28 mouse cellular contexts compared by ENCODE assay signal in genomic region chr17:71665201-71665600, GRCm38 (mm10). TPM values are rescaled to one million over a fixed set of nuclear protein-coding genes. Genes with fewer than 3 reads are reported as not detected.
DNase-seq lines count a peak whose midpoint lies in the region; ATAC-seq and TF ChIP-seq lines count a peak whose summit lies in the region.
"Had no signal": no experiment of that assay in that cellular context is flagged by ENCODE, and none has a peak within 500 bp of the region (broad histone marks: within the 10 kb centered on the region; RNA-seq: fewer than 3 reads in every experiment).

No protein-coding gene starts in this region.

- H3K4me2 ChIP-seq in lung, postnatal 0 days (replicated peaks; ENCODE audit: low read depth, low read length) = no peak overlapping the region
- H3K4me2 ChIP-seq in liver, embryonic 12.5 days = no peak overlapping the region
- H3K4me2 ChIP-seq: embryonic facial prominence, embryonic 12.5 days; embryonic facial prominence, embryonic 15.5 days; forebrain, embryonic 12.5 days; heart, embryonic 12.5 days; heart, embryonic 15.5 days; hindbrain, embryonic 14.5 days had no signal

- no peak for TF ChIP-seq CTCF in lung, adult 2 months (IDR thresholded peaks at IDR 0.05; ENCODE audit: insufficient read depth, low read length)
- no peak for TF ChIP-seq CTCF in lung, postnatal 0 days (IDR thresholded peaks at IDR 0.05)

- peak; percentile 59 to 71 for DNase-seq in lung, adult 18-20 months
- DNase-seq in lung, postnatal 14 days = no peak
- peak; percentile 21 for DNase-seq in lung, adult 2 months
- DNase-seq in lung, postnatal 0 days (ENCODE audit: low spot score) = peak; percentile 59
- peak; percentile 78 for DNase-seq in lung, postnatal 36 days
- DNase-seq: adrenal gland, adult 2 months; adrenal gland, postnatal 14 days; cerebellum, adult 11 months; cerebellum, adult 2 months; cerebellum, adult 9-11 months; cerebellum, postnatal 25 days; gastrocnemius, postnatal 10 days; gastrocnemius, postnatal 36 days; heart, adult 18-20 months; heart, postnatal 10 days; heart, postnatal 4 days had no signal

- H3K4me3 ChIP-seq in lung, adult 2 months (replicated peaks; ENCODE audit: extremely low read depth, low read depth, low read length) = no peak overlapping the region
- no peak overlapping the region for H3K4me3 ChIP-seq in lung, postnatal 0 days (ENCODE audit: low read depth, low read length)
- no peak overlapping the region for H3K4me3 ChIP-seq in liver, embryonic 12.5 days
- H3K4me3 ChIP-seq: embryonic facial prominence, embryonic 12.5 days; embryonic facial prominence, embryonic 15.5 days; forebrain, embryonic 12.5 days; heart, embryonic 12.5 days; heart, embryonic 15.5 days had no signal

- no peak for TF ChIP-seq EP300 in lung, postnatal 0 days (IDR thresholded peaks at IDR 0.05)

- no peak overlapping the region for H3K9ac ChIP-seq in lung, postnatal 0 days (replicated peaks; ENCODE audit: low read depth)
- H3K9ac ChIP-seq in liver, embryonic 12.5 days = no peak overlapping the region
- H3K9ac ChIP-seq: embryonic facial prominence, embryonic 12.5 days; embryonic facial prominence, embryonic 15.5 days; forebrain, embryonic 12.5 days; heart, embryonic 12.5 days; heart, embryonic 15.5 days; hindbrain, embryonic 14.5 days had no signal

- WGBS in lung, adult 2 months = 72% methylated on average over 4 of the region's 4 CpGs
- WGBS in lung, postnatal 0 days = 61% methylated on average over 4 of the region's 4 CpGs
- WGBS in liver, embryonic 12.5 days (ENCODE audit: insufficient replicate concordance) = 64% methylated on average over 4 of the region's 4 CpGs

- no peak for TF ChIP-seq POLR2A in lung, adult 2 months (IDR thresholded peaks at IDR 0.05; ENCODE audit: borderline replicate concordance, extremely low read depth, low read depth, low read length)

- ATAC-seq in lung, postnatal 0 days = peak; percentile 52
- ATAC-seq in liver, embryonic 12.5 days = no peak
- ATAC-seq: CD4-positive, CD25-positive, alpha-beta regulatory T cell, adult 4 months; forebrain, embryonic 16.5 days; hindbrain, postnatal 0 days had no signal

- no peaks in the 10 kb centered on the region for H3K9me3 ChIP-seq in lung, postnatal 0 days (ENCODE audit: low read length)
- H3K9me3 ChIP-seq in liver, embryonic 12.5 days (replicated peaks) = no peaks in the 10 kb centered on the region
- H3K9me3 ChIP-seq: embryonic facial prominence, embryonic 12.5 days; embryonic facial prominence, embryonic 15.5 days; forebrain, embryonic 12.5 days; heart, embryonic 12.5 days; heart, embryonic 15.5 days had no signal

- no peaks in the 10 kb centered on the region for H3K36me3 ChIP-seq in lung, postnatal 0 days (ENCODE audit: insufficient read depth, low read length)
- no peaks in the 10 kb centered on the region for H3K36me3 ChIP-seq in liver, embryonic 12.5 days
- H3K36me3 ChIP-seq: embryonic facial prominence, embryonic 12.5 days; embryonic facial prominence, embryonic 15.5 days; forebrain, embryonic 12.5 days; heart, embryonic 12.5 days; heart, embryonic 15.5 days had no signal

- H3K27me3 ChIP-seq in lung, postnatal 0 days (replicated peaks; ENCODE audit: insufficient read depth, low read length) = no peaks in the 10 kb centered on the region
- H3K27me3 ChIP-seq in liver, embryonic 12.5 days (replicated peaks) = no peaks in the 10 kb centered on the region; the same call in 1 of the 2 replicates
- H3K27me3 ChIP-seq: embryonic facial prominence, embryonic 12.5 days; embryonic facial prominence, embryonic 15.5 days; forebrain, embryonic 12.5 days; heart, embryonic 12.5 days; heart, embryonic 15.5 days had no signal

- no peak overlapping the region for H3K27ac ChIP-seq in lung, postnatal 0 days (ENCODE audit: low read length)
- no peak overlapping the region for H3K27ac ChIP-seq in liver, embryonic 12.5 days
- H3K27ac ChIP-seq: embryonic facial prominence, embryonic 12.5 days; embryonic facial prominence, embryonic 15.5 days; forebrain, embryonic 12.5 days; heart, embryonic 15.5 days; hindbrain, embryonic 14.5 days; hindbrain, postnatal 0 days had no signal

- peaks cover 2% of the 10 kb centered on the region for H3K4me1 ChIP-seq in lung, adult 2 months (ENCODE audit: control insufficient read depth, insufficient read depth, low read length)
- H3K4me1 ChIP-seq in lung, postnatal 0 days (ENCODE audit: insufficient read depth, low read depth, low read length) = 0 out of 2 replicates have a peak, but pooled peaks cover 4% of the 10 kb centered on the region
- H3K4me1 ChIP-seq in liver, embryonic 12.5 days = peaks cover 15% of the 10 kb centered on the region
- H3K4me1 ChIP-seq: embryonic facial prominence, embryonic 12.5 days had no signal

RNA-seq across cellular contexts. Expression of gene Togaram2, which starts 7.9 kb away (rescaled TPM):
- 17.8 and 18.1 TPM in 2 replicates for polyA plus RNA-seq in lung, adult 2 months (2012; rRNA removed)
- 6.3 and 9.1 TPM in 2 replicates for polyA plus RNA-seq in lung, postnatal 0 days (2015; fragmentation: Nextera tagmentation; extraction: Ambion mirVana)
- 0.07 TPM in 1 of 2 replicates, not detected in the other for polyA plus RNA-seq in liver, embryonic 12.5 days (2016; fragmentation: Nextera tagmentation; extraction: Ambion mirVana)
- polyA plus RNA-seq: adrenal gland, adult 2 months; C2C12; CD4-positive, CD25-positive, alpha-beta regulatory T cell, adult 4 months; embryonic facial prominence, embryonic 12.5 days; hindbrain, embryonic 11.5 days had no signal

RNA-seq across cellular contexts. Expression of gene Wdr43, which starts 49.5 kb away (rescaled TPM):
- polyA plus RNA-seq in lung, adult 2 months (2012; rRNA removed) = 5.3 and 8.8 TPM in 2 replicates
- polyA plus RNA-seq in lung, postnatal 0 days (2015; fragmentation: Nextera tagmentation; extraction: Ambion mirVana) = 20.6 and 22.3 TPM in 2 replicates
- 86.3 and 88.7 TPM in 2 replicates for polyA plus RNA-seq in liver, embryonic 12.5 days (2016; fragmentation: Nextera tagmentation; extraction: Ambion mirVana)
